Mouse (Mus musculus) MEL (cell line): Measurements from ENCODE around the gene Trim62. TPM values are rescaled to one million over a fixed set of nuclear protein-coding genes. Genes with fewer than 3 reads are reported as not detected.

Experiments
- DNase-seq: peaks from one replicate; pipeline ENCODE4 v3.0.0; 2011; ENCODE audit warnings: low read depth, low spot score
- H3K27ac ChIP-seq: 2 replicates; pipeline ENCODE4 v1.5.1; 2012; ENCODE audit warnings: low read depth, mild to moderate bottlenecking, control low read depth, low read length, moderate library complexity; ENCODE audit not compliant: control insufficient read depth
- H3K27me3 ChIP-seq, 2 experiments: fragments of 150-350 bp in 1 of 2; sonication (generic) in 1 of 2; 2 replicates each; pipeline ENCODE4 v1.6.1; 2012; ENCODE audit warnings: low read length in 2 of 2, mild to moderate bottlenecking in 2 of 2, improper control_type of control experiment in 1 of 2, moderate library complexity in 1 of 2; ENCODE audit not compliant: insufficient read depth in 2 of 2, control insufficient read depth in 1 of 2
- H3K36me3 ChIP-seq, 2 experiments: 2 replicates each; pipeline ENCODE4 v1.6.1; 2012 to 2014; ENCODE audit warnings: low read length in 2 of 2, improper control_type of control experiment in 1 of 2, inconsistent platforms in 1 of 2, mild to moderate bottlenecking in 1 of 2; ENCODE audit not compliant: insufficient read depth in 2 of 2, control insufficient read depth in 1 of 2
- H3K4me1 ChIP-seq, 2 experiments: fragments of 150-350 bp in 1 of 2; sonication (generic) in 1 of 2; 2 replicates each; pipeline ENCODE4 v1.6.1; 2012; ENCODE audit warnings: low read length in 2 of 2, improper control_type of control experiment in 1 of 2, mild to moderate bottlenecking in 1 of 2; ENCODE audit not compliant: insufficient read depth in 2 of 2, control insufficient read depth in 1 of 2
- H3K4me3 ChIP-seq, 2 experiments: fragments of 150-350 bp in 1 of 2; sonication (generic) in 1 of 2; 2 replicates each; pipeline ENCODE4 v1.5.1; 2012; ENCODE audit warnings: low read depth in 2 of 2, low read length in 2 of 2, mild to moderate bottlenecking in 2 of 2, moderate library complexity in 2 of 2, control low read depth in 1 of 2, improper control_type of control experiment in 1 of 2; ENCODE audit not compliant: control insufficient read depth in 1 of 2, insufficient read depth in 1 of 2
- H3K79me2 ChIP-seq: 2 replicates; pipeline ENCODE4 v1.6.1; 2012; ENCODE audit warnings: mild to moderate bottlenecking, low read length, moderate library complexity; ENCODE audit not compliant: control insufficient read depth, poor library complexity, insufficient read depth
- H3K9ac ChIP-seq: 2 replicates; pipeline ENCODE4 v1.6.1; 2012; ENCODE audit warnings: low read depth, mild to moderate bottlenecking, control low read depth, low read length, moderate library complexity; ENCODE audit not compliant: control insufficient read depth, poor library complexity, severe bottlenecking
- H3K9me3 ChIP-seq: fragments of 150-350 bp; sonication (generic); replicated peaks from 2 replicates; pipeline ENCODE4 v1.6.1; 2012; ENCODE audit warnings: mild to moderate bottlenecking, low read length, improper control_type of control experiment, moderate library complexity; ENCODE audit not compliant: insufficient read depth
- BHLHE40 ChIP-seq: IDR thresholded peaks from 2 replicates; pipeline ENCODE4 v1.6.1; 2012; ENCODE audit warnings: low read depth, mild to moderate bottlenecking, inconsistent platforms, low read length, improper control_type of control experiment, borderline replicate concordance
- CHD1 ChIP-seq: IDR thresholded peaks from 2 replicates; pipeline ENCODE4 v1.6.1; 2012; ENCODE audit warnings: low read depth, mild to moderate bottlenecking, inconsistent platforms, low read length, improper control_type of control experiment
- E2F4 ChIP-seq: IDR thresholded peaks from 2 replicates; pipeline ENCODE4 v1.6.1; 2011; ENCODE audit warnings: low read depth, low read length, improper control_type of control experiment, borderline replicate concordance
- ELF1 ChIP-seq: IDR thresholded peaks from 2 replicates; pipeline ENCODE4 v1.6.1; 2014; ENCODE audit warnings: low read depth, mild to moderate bottlenecking, inconsistent platforms, low read length, improper control_type of control experiment, moderate library complexity
- EP300 ChIP-seq, 2 experiments: IDR thresholded peaks; 2 replicates each; pipeline ENCODE4 v1.6.1; 2011; ENCODE audit warnings: improper control_type of control experiment in 2 of 2, low read length in 2 of 2, low read depth in 1 of 2, mild to moderate bottlenecking in 1 of 2
- ETS1 ChIP-seq: IDR thresholded peaks from 2 replicates; pipeline ENCODE4 v1.6.1; 2012; ENCODE audit warnings: low read depth, mild to moderate bottlenecking, inconsistent platforms, low read length, improper control_type of control experiment, moderate library complexity
- GABPA ChIP-seq: IDR thresholded peaks from 2 replicates; pipeline ENCODE4 v1.6.1; 2012; ENCODE audit warnings: low read depth, mild to moderate bottlenecking, inconsistent platforms, low read length, improper control_type of control experiment, moderate library complexity
- GATA1 ChIP-seq: IDR thresholded peaks from 2 replicates; pipeline ENCODE4 v1.6.1; 2011; ENCODE audit warnings: low read depth, low read length, improper control_type of control experiment
- JUND ChIP-seq: IDR thresholded peaks from 2 replicates; pipeline ENCODE4 v1.6.1; 2011; ENCODE audit warnings: low read depth, mild to moderate bottlenecking, improper control_type of control experiment, low read length
- MAFK ChIP-seq: IDR thresholded peaks from 2 replicates; pipeline ENCODE4 v1.6.1; 2011; ENCODE audit warnings: low read depth, mild to moderate bottlenecking, low read length, improper control_type of control experiment, borderline replicate concordance
- MAX ChIP-seq: IDR thresholded peaks from 2 replicates; pipeline ENCODE4 v1.6.1; 2011; ENCODE audit warnings: low read length, improper control_type of control experiment
- MAZ ChIP-seq: IDR thresholded peaks from 2 replicates; pipeline ENCODE4 v1.6.1; 2012; ENCODE audit warnings: low read depth, mild to moderate bottlenecking, inconsistent platforms, low read length, improper control_type of control experiment
- MXI1 ChIP-seq: IDR thresholded peaks from 2 replicates; pipeline ENCODE4 v1.6.1; 2011; ENCODE audit warnings: mild to moderate bottlenecking, low read depth, low read length, improper control_type of control experiment
- MYB ChIP-seq: IDR thresholded peaks from 2 replicates; pipeline ENCODE4 v1.6.1; 2011; ENCODE audit warnings: mild to moderate bottlenecking, low read depth, low read length, improper control_type of control experiment
- MYC ChIP-seq: IDR thresholded peaks from 2 replicates; pipeline ENCODE4 v1.6.1; 2011; ENCODE audit warnings: low read depth, mild to moderate bottlenecking, low read length, improper control_type of control experiment, moderate library complexity
- NELFE ChIP-seq: IDR thresholded peaks from 2 replicates; pipeline ENCODE4 v1.6.1; 2011; ENCODE audit warnings: low read depth, low read length, improper control_type of control experiment
- NRF1 ChIP-seq: IDR thresholded peaks from 2 replicates; pipeline ENCODE4 v1.6.1; 2014; ENCODE audit warnings: low read depth, mild to moderate bottlenecking, inconsistent platforms, low read length, improper control_type of control experiment, moderate library complexity; ENCODE audit not compliant: poor library complexity, insufficient read depth, severe bottlenecking
- RCOR1 ChIP-seq: IDR thresholded peaks from 2 replicates; pipeline ENCODE4 v1.6.1; 2012; ENCODE audit warnings: low read depth, mild to moderate bottlenecking, inconsistent platforms, low read length, improper control_type of control experiment
- SMC3 ChIP-seq: IDR thresholded peaks from 2 replicates; pipeline ENCODE4 v1.6.1; 2011; ENCODE audit warnings: low read depth, low read length, improper control_type of control experiment
- TAL1 ChIP-seq: IDR thresholded peaks from 2 replicates; pipeline ENCODE4 v1.6.1; 2012; ENCODE audit warnings: mild to moderate bottlenecking, inconsistent platforms, low read length, moderate library complexity, mixed read lengths
- TCF12 ChIP-seq: IDR thresholded peaks from 2 replicates; pipeline ENCODE4 v1.6.1; 2014; ENCODE audit warnings: low read depth, mild to moderate bottlenecking, inconsistent platforms, low read length, improper control_type of control experiment, moderate library complexity
- UBTF ChIP-seq: IDR thresholded peaks from 2 replicates; pipeline ENCODE4 v1.6.1; 2012; ENCODE audit warnings: low read depth, mild to moderate bottlenecking, inconsistent platforms, low read length, improper control_type of control experiment, moderate library complexity, borderline replicate concordance; ENCODE audit not compliant: insufficient read depth
- USF2 ChIP-seq, 2 experiments: IDR thresholded peaks; 2 replicates each; pipeline ENCODE4 v1.6.1; 2011 to 2012; ENCODE audit warnings: improper control_type of control experiment in 2 of 2, low read length in 2 of 2, borderline replicate concordance in 1 of 2, inconsistent platforms in 1 of 2, low read depth in 1 of 2, mild to moderate bottlenecking in 1 of 2; ENCODE audit not compliant: insufficient read depth in 1 of 2
- ZKSCAN1 ChIP-seq: IDR thresholded peaks from 2 replicates; pipeline ENCODE4 v1.6.1; 2012; ENCODE audit warnings: low read depth, mild to moderate bottlenecking, inconsistent platforms, low read length, improper control_type of control experiment, moderate library complexity
- ZMIZ1 ChIP-seq: IDR thresholded peaks from 2 replicates; pipeline ENCODE4 v1.6.1; 2012; ENCODE audit warnings: low read depth, mild to moderate bottlenecking, inconsistent platforms, low read length, improper control_type of control experiment, moderate library complexity
- ZNF384 ChIP-seq: IDR thresholded peaks from 2 replicates; pipeline ENCODE4 v1.6.1; 2012; ENCODE audit warnings: low read depth, mild to moderate bottlenecking, inconsistent platforms, low read length, improper control_type of control experiment
- polyA plus RNA-seq, 2 experiments: library from polyadenylated mRNA; stranded (reverse) in 1 of 2; unstranded in 1 of 2; fragments of >175 nt in 1 of 2; fragments of >200 nt in 1 of 2; gene quantifications; 2 replicates each; pipeline versions ENCODE4 v1.2.1 to v1.2.4; 2012; ENCODE audit warnings: low replicate concordance in 2 of 2, low read depth in 1 of 2; ENCODE audit not compliant: insufficient read length in 2 of 2, insufficient read depth in 1 of 2, missing spikeins in 1 of 2
- total RNA-seq: library from RNA; depleted of rRNA; stranded (reverse); fragments of 300-350 nt; gene quantifications from 2 replicates; pipeline ENCODE4 v1.2.3, GENCODE M21; 2012

The Trim62 gene
- total and polyA plus RNA-seq, 3 experiments = 0.12 to 1.2 TPM; not detected in 1

- TF ChIP-seq NRF1 = no peak
- TF ChIP-seq ZNF384 = no peak
- TF ChIP-seq JUND = no peak
- TF ChIP-seq MAZ = no peak
- TF ChIP-seq MYB = no peak
- 0 out of 2 replicates have a peak, but pooled peaks have one; percentile 24 for TF ChIP-seq ETS1
- TF ChIP-seq TCF12 = no peak
- peak; percentile 57 for TF ChIP-seq SMC3
- TF ChIP-seq ZMIZ1 = no peak
- TF ChIP-seq GABPA = no peak
- no peak for TF ChIP-seq ELF1
- TF ChIP-seq EP300 (IDR thresholded peaks at IDR 0.05; ENCODE audit: low read depth in 1 of 2, low read length in 2 of 2) = no peak
- TF ChIP-seq GATA1 = no peak
Observed at GRCm38 (mm10) chr4:128948137-128948674, 64.8 kb downstream of the Trim62 start (continued).

GRCm38 (mm10) chr4:128949470-128950005 lies 66.2 kb downstream of the Trim62 start:
- Histone ChIP-seq H3K9me3 (no peaks in the 10 kb centered on the region), H3K9ac (no peak overlapping the region), H3K4me1 (peaks cover 0 to 5% of the 10 kb centered on the region in 2 experiments; a peak in 1 of 4 replicates), H3K36me3 (no peaks in the 10 kb centered on the region), H3K79me2 (no peaks in the 10 kb centered on the region), H3K27ac (no peak overlapping the region), H3K4me3 (no peak overlapping the region), H3K27me3 (peaks cover 0 to 1% of the 10 kb centered on the region in 2 experiments; a peak in 2 of 4 replicates)
- TF ChIP-seq NRF1 (no peak), MAFK (peak; percentile 47; the same call in 1 of the 2 replicates)
- peak; percentile 71 for DNase-seq

- H3K27me3 ChIP-seq = peaks cover 0 to 1% of the 10 kb centered on the region in 2 experiments; a peak in 2 of 4 replicates
- H3K4me1 ChIP-seq = peaks cover 0 to 5% of the 10 kb centered on the region in 2 experiments; a peak in 1 of 4 replicates
- H3K9me3 ChIP-seq = no peaks in the 10 kb centered on the region
- no peak for DNase-seq
- TF ChIP-seq CHD1 (no peak), MYB (no peak), EP300 (IDR thresholded peaks at IDR 0.05; ENCODE audit: low read depth in 1 of 2, low read length in 2 of 2) (no peak), MAZ (no peak), MYC (no peak), GABPA (no peak), ZNF384 (no peak), MXI1 (no peak), RCOR1 (no peak), ZKSCAN1 (no peak), USF2 (IDR thresholded peaks at IDR 0.05; ENCODE audit: borderline replicate concordance in 1 of 2, insufficient read depth in 1 of 2, low read depth in 1 of 2, low read length in 2 of 2) (no peak), NELFE (no peak), MAX (no peak), TAL1 (no peak), JUND (no peak), UBTF (no peak), GATA1 (no peak), BHLHE40 (no peak), E2F4 (no peak), ETS1 (no peak)
- H3K36me3 ChIP-seq = no peaks in the 10 kb centered on the region
- H3K9ac ChIP-seq = no peak overlapping the region
- H3K27ac ChIP-seq = no peak overlapping the region
- H3K4me3 ChIP-seq = no peak overlapping the region
- no peaks in the 10 kb centered on the region for H3K79me2 ChIP-seq
Observed at GRCm38 (mm10) chr4:128950461-128950860, 67.1 kb downstream of the Trim62 start.
